Mouse (Mus musculus): ENCODE measurements around the gene Cadm1. TPM values are rescaled to one million over a fixed set of nuclear protein-coding genes. Genes with fewer than 3 reads are reported as not detected.

The Cadm1 gene
- total and polyA plus RNA-seq, 3 experiments, result 0.14 to 0.31 TPM; not detected in 1

- peak; percentile 95 for DNase-seq (ENCODE audit: low read depth, low spot score)
- H3K9me3 ChIP-seq (replicated peaks; ENCODE audit: insufficient read depth, low read length), result no peaks in the 10 kb centered on the region
- H3K36me3 ChIP-seq (ENCODE audit: control insufficient read depth in 1 of 2, insufficient read depth in 2 of 2, low read length in 2 of 2), result peaks cover 0 to 8% of the 10 kb centered on the region in 2 experiments; a peak in 2 of 4 replicates
- no peak overlapping the region for H3K4me3 ChIP-seq (ENCODE audit: control insufficient read depth in 1 of 2, insufficient read depth in 1 of 2, low read depth in 2 of 2, low read length in 2 of 2)
- H3K9ac ChIP-seq (ENCODE audit: control insufficient read depth, low read depth, low read length, poor library complexity, severe bottlenecking), result no peak overlapping the region
- H3K27ac ChIP-seq (ENCODE audit: control insufficient read depth, low read depth, low read length), result peak overlapping the region; percentile 67
- H3K79me2 ChIP-seq (ENCODE audit: control insufficient read depth, insufficient read depth, low read length, poor library complexity), result no peaks in the 10 kb centered on the region
- H3K4me1 ChIP-seq (ENCODE audit: control insufficient read depth in 1 of 2, insufficient read depth in 2 of 2, low read length in 2 of 2), result peaks cover 3 to 12% of the 10 kb centered on the region in 2 experiments; a peak in 3 of 4 replicates
- no peaks in the 10 kb centered on the region for H3K27me3 ChIP-seq (ENCODE audit: control insufficient read depth in 1 of 2, insufficient read depth in 2 of 2, low read length in 2 of 2)
- no peak; the same call in 1 of the 2 replicates for TF ChIP-seq RAD21 (IDR thresholded peaks at IDR 0.05; ENCODE audit: low read depth, low read length)
- TF ChIP-seq MAZ (IDR thresholded peaks at IDR 0.05; ENCODE audit: low read depth, low read length), result no peak
- peak; percentile 81 for TF ChIP-seq GATA1 (IDR thresholded peaks at IDR 0.05; ENCODE audit: low read depth, low read length)
- no peak for TF ChIP-seq ZMIZ1 (IDR thresholded peaks at IDR 0.05; ENCODE audit: low read depth, low read length)
- TF ChIP-seq BHLHE40 (IDR thresholded peaks at IDR 0.05; ENCODE audit: borderline replicate concordance, low read depth, low read length), result no peak
- TF ChIP-seq SMC3 (IDR thresholded peaks at IDR 0.05; ENCODE audit: low read depth, low read length), result no peak
- TF ChIP-seq UBTF (IDR thresholded peaks at IDR 0.05; ENCODE audit: borderline replicate concordance, insufficient read depth, low read depth, low read length), result no peak
- no peak for TF ChIP-seq MAFK (IDR thresholded peaks at IDR 0.05; ENCODE audit: borderline replicate concordance, low read depth, low read length)
- TF ChIP-seq MAX (IDR thresholded peaks at IDR 0.05; ENCODE audit: low read length), result no peak
- TF ChIP-seq HCFC1 (IDR thresholded peaks at IDR 0.05; ENCODE audit: low read depth, low read length), result 0 out of 2 replicates have a peak, but pooled peaks have one; percentile 26
- no peak for TF ChIP-seq GABPA (IDR thresholded peaks at IDR 0.05; ENCODE audit: low read depth, low read length)
- no peak for TF ChIP-seq USF1 (IDR thresholded peaks at IDR 0.05; ENCODE audit: low read depth, low read length)
- no peak for TF ChIP-seq NRF1 (IDR thresholded peaks at IDR 0.05; ENCODE audit: insufficient read depth, low read depth, low read length, poor library complexity, severe bottlenecking)
- no peak for TF ChIP-seq NELFE (IDR thresholded peaks at IDR 0.05; ENCODE audit: low read depth, low read length)
- peak; percentile 47 for TF ChIP-seq TAL1 (IDR thresholded peaks at IDR 0.05; ENCODE audit: low read length)
- no peak for TF ChIP-seq ZC3H11A (IDR thresholded peaks at IDR 0.05; ENCODE audit: low read depth, low read length)
- TF ChIP-seq TCF12 (IDR thresholded peaks at IDR 0.05; ENCODE audit: low read depth, low read length), result peak; percentile 54; the same call in 1 of the 2 replicates
- no peak for TF ChIP-seq POLR2AphosphoS2 (IDR thresholded peaks at IDR 0.05; ENCODE audit: low read length)
- TF ChIP-seq CTCF (IDR thresholded peaks at IDR 0.05 in 2 of 3, conservative IDR thresholded peaks at IDR 0.05 in 1 of 3; ENCODE audit: control insufficient read depth in 1 of 3, insufficient read depth in 1 of 3, low read depth in 2 of 3, low read length in 3 of 3, poor library complexity in 1 of 3, severe bottlenecking in 1 of 3), result no peak
- TF ChIP-seq TBP (IDR thresholded peaks at IDR 0.05; ENCODE audit: low read depth, low read length), result no peak
- peak; percentile 58 for TF ChIP-seq SIN3A (IDR thresholded peaks at IDR 0.05; ENCODE audit: low read length)
- TF ChIP-seq ETS1 (IDR thresholded peaks at IDR 0.05; ENCODE audit: low read depth, low read length), result peak; percentile 77
- peak; percentile 77; the same call in 1 of the 2 replicates for TF ChIP-seq JUND (IDR thresholded peaks at IDR 0.05; ENCODE audit: low read depth, low read length)
- TF ChIP-seq MYB (IDR thresholded peaks at IDR 0.05; ENCODE audit: low read depth, low read length), result no peak
- TF ChIP-seq ZNF384 (IDR thresholded peaks at IDR 0.05; ENCODE audit: low read depth, low read length), result no peak
- no peak; the same call in 1 of the 2 replicates for TF ChIP-seq MXI1 (IDR thresholded peaks at IDR 0.05; ENCODE audit: low read depth, low read length)
- TF ChIP-seq CHD1 (IDR thresholded peaks at IDR 0.05; ENCODE audit: low read depth, low read length), result no peak
- no peak for TF ChIP-seq ELF1 (IDR thresholded peaks at IDR 0.05; ENCODE audit: low read depth, low read length)
- no peak for TF ChIP-seq MYC (IDR thresholded peaks at IDR 0.05; ENCODE audit: low read depth, low read length)
- TF ChIP-seq E2F4 (IDR thresholded peaks at IDR 0.05; ENCODE audit: borderline replicate concordance, low read depth, low read length), result no peak
- no peak for TF ChIP-seq ZKSCAN1 (IDR thresholded peaks at IDR 0.05; ENCODE audit: low read depth, low read length)
- no peak for TF ChIP-seq KAT2A (conservative IDR thresholded peaks at IDR 0.05; ENCODE audit: low read depth, low read length)
- no peak for TF ChIP-seq POLR2A (IDR thresholded peaks at IDR 0.05; ENCODE audit: control insufficient read depth in 1 of 2, insufficient read depth in 1 of 2, low read depth in 1 of 2, low read length in 2 of 2, poor library complexity in 1 of 2)
- TF ChIP-seq CHD2 (IDR thresholded peaks at IDR 0.05; ENCODE audit: low read length), result no peak
- no peak for TF ChIP-seq USF2 (IDR thresholded peaks at IDR 0.05; ENCODE audit: borderline replicate concordance in 1 of 2, insufficient read depth in 1 of 2, low read depth in 1 of 2, low read length in 2 of 2)
- peak; percentile 61; the same call in 1 of the 2 replicates for TF ChIP-seq RCOR1 (IDR thresholded peaks at IDR 0.05; ENCODE audit: low read depth, low read length)
- peak; percentile 85 to 89 for TF ChIP-seq EP300 (IDR thresholded peaks at IDR 0.05; ENCODE audit: low read depth in 1 of 2, low read length in 2 of 2)
- TF ChIP-seq MEF2A (IDR thresholded peaks at IDR 0.05; ENCODE audit: extremely low read depth, insufficient replicate concordance, low read depth, low read length, poor library complexity, severe bottlenecking), result no peak
Measured at GRCm38 (mm10) chr9:47589832-47590231, 59.9 kb downstream of the Cadm1 start.
